Mouse (Mus musculus): ENCODE measurements around the gene Fasn. TPM values are rescaled to one million over a fixed set of nuclear protein-coding genes. Genes with fewer than 3 reads are reported as not detected.

The Fasn gene
- polyA plus RNA-seq, 1 experiment, result 199 TPM

- H3K79me3 ChIP-seq (ENCODE audit: low read depth), result no peaks in the 10 kb centered on the region
- TF ChIP-seq MAX (IDR thresholded peaks at IDR 0.05) (peak; percentile 52), MYOD1 (IDR thresholded peaks at IDR 0.05; ENCODE audit: control insufficient read depth, insufficient read length, low read depth) (no peak), MYOG (IDR thresholded peaks at IDR 0.05; ENCODE audit: control insufficient read depth, extremely low read depth, insufficient read length) (no peak)
- H3K4me3 ChIP-seq (ENCODE audit: insufficient read depth, poor library complexity, severe bottlenecking), result no peak overlapping the region
- H3ac ChIP-seq (ENCODE audit: control insufficient read depth, insufficient read length, low read depth), result no peak overlapping the region
- no peaks in the 10 kb centered on the region for H3K27me3 ChIP-seq (ENCODE audit: control insufficient read depth, insufficient read depth, insufficient read length)
- H3K36me3 ChIP-seq (ENCODE audit: control insufficient read depth, insufficient read depth), result no peaks in the 10 kb centered on the region
- H3K79me2 ChIP-seq (ENCODE audit: control insufficient read depth, insufficient read depth), result no peaks in the 10 kb centered on the region
Observed at GRCm38 (mm10) chr11:120761811-120762671, 62.3 kb downstream of the Fasn start.

GRCm38 (mm10) chr11:120760236-120760635 lies 64.1 kb downstream of the Fasn start:
- Histone ChIP-seq H3K36me3 (ENCODE audit: control insufficient read depth, insufficient read depth) (no peaks in the 10 kb centered on the region), H3K4me3 (ENCODE audit: insufficient read depth, poor library complexity, severe bottlenecking) (no peak overlapping the region), H3K27me3 (ENCODE audit: control insufficient read depth, insufficient read depth, insufficient read length) (no peaks in the 10 kb centered on the region), H3K79me3 (ENCODE audit: low read depth) (no peaks in the 10 kb centered on the region), H3K79me2 (ENCODE audit: control insufficient read depth, insufficient read depth) (no peaks in the 10 kb centered on the region), H3ac (ENCODE audit: control insufficient read depth, insufficient read length, low read depth) (no peak overlapping the region)
- TF ChIP-seq MYOG (IDR thresholded peaks at IDR 0.05; ENCODE audit: control insufficient read depth, extremely low read depth, insufficient read length) (no peak), CTCF (IDR thresholded peaks at IDR 0.05; ENCODE audit: control insufficient read depth, insufficient read depth, insufficient read length) (no peak), FOSL1 (IDR thresholded peaks at IDR 0.05; ENCODE audit: insufficient read depth, low read length, poor library complexity, severe bottlenecking) (no peak), MYOD1 (IDR thresholded peaks at IDR 0.05; ENCODE audit: control insufficient read depth, insufficient read length, low read depth) (no peak), CEBPB (IDR thresholded peaks at IDR 0.05; ENCODE audit: low read depth) (no peak), MAX (IDR thresholded peaks at IDR 0.05) (no peak), USF1 (IDR thresholded peaks at IDR 0.05; ENCODE audit: low read depth) (no peak)

Other genes with a start within 250 kb of the Fasn start
- 1,072 TPM for gene Arhgdia, start 242.9 kb downstream of the Fasn start, polyA plus RNA-seq (2012; fragmentation: generic; extraction: Trizol)
- gene Alyref, start 226.2 kb downstream of the Fasn start, polyA plus RNA-seq (2012; fragmentation: generic; extraction: Trizol), result 218 TPM
- 254 TPM for gene Anapc11, start 226.1 kb downstream of the Fasn start, polyA plus RNA-seq (2012; fragmentation: generic; extraction: Trizol)
- gene Npb, start 216.1 kb downstream of the Fasn start, polyA plus RNA-seq (2012; fragmentation: generic; extraction: Trizol), result not detected
- gene Pcyt2, start 206.6 kb downstream of the Fasn start, polyA plus RNA-seq (2012; fragmentation: generic; extraction: Trizol), result 51.5 TPM
- gene Sirt7, start 199.3 kb downstream of the Fasn start, polyA plus RNA-seq (2012; fragmentation: generic; extraction: Trizol), result 21.9 TPM
- gene Mafg, start 190.9 kb downstream of the Fasn start, polyA plus RNA-seq (2012; fragmentation: generic; extraction: Trizol), result 33.3 TPM
- gene Pycr1, start 180.8 kb downstream of the Fasn start, polyA plus RNA-seq (2012; fragmentation: generic; extraction: Trizol), result 16.1 TPM
- gene Myadml2, start 176.4 kb downstream of the Fasn start, polyA plus RNA-seq (2012; fragmentation: generic; extraction: Trizol), result not detected
- 0.43 TPM for gene Notum, start 163.4 kb downstream of the Fasn start, polyA plus RNA-seq (2012; fragmentation: generic; extraction: Trizol)
- gene Aspscr1, start 151.6 kb downstream of the Fasn start, polyA plus RNA-seq (2012; fragmentation: generic; extraction: Trizol), result 66.0 TPM
- gene Cenpx, start 110.8 kb downstream of the Fasn start, polyA plus RNA-seq (2012; fragmentation: generic; extraction: Trizol), result 57.6 TPM
- 13.5 TPM for gene Lrrc45, start 110.6 kb downstream of the Fasn start, polyA plus RNA-seq (2012; fragmentation: generic; extraction: Trizol)
- 2.5 TPM for gene Rac3, start 103.1 kb downstream of the Fasn start, polyA plus RNA-seq (2012; fragmentation: generic; extraction: Trizol)
- 15.4 TPM for gene Dcxr, start 97.3 kb downstream of the Fasn start, polyA plus RNA-seq (2012; fragmentation: generic; extraction: Trizol)
- gene Cbr2, start 92.4 kb downstream of the Fasn start, polyA plus RNA-seq (2012; fragmentation: generic; extraction: Trizol), result 51.7 TPM
- gene Hmga1b, start 61.8 kb downstream of the Fasn start, polyA plus RNA-seq (2012; fragmentation: generic; extraction: Trizol), result 774 TPM
- 17.6 TPM for gene Rfng, start 40.3 kb downstream of the Fasn start, polyA plus RNA-seq (2012; fragmentation: generic; extraction: Trizol)
- 187 TPM for gene Gps1, start 40.3 kb downstream of the Fasn start, polyA plus RNA-seq (2012; fragmentation: generic; extraction: Trizol)
- gene Dus1l, start 28.1 kb downstream of the Fasn start, polyA plus RNA-seq (2012; fragmentation: generic; extraction: Trizol), result 64.7 TPM
- 1.1 TPM for gene Ccdc57, start 108.3 kb upstream of the Fasn start, polyA plus RNA-seq (2012; fragmentation: generic; extraction: Trizol)
- 0.89 TPM for gene Slc16a3, start 123.9 kb upstream of the Fasn start, polyA plus RNA-seq (2012; fragmentation: generic; extraction: Trizol)
- 79.2 TPM for gene Csnk1d, start 166.8 kb upstream of the Fasn start, polyA plus RNA-seq (2012; fragmentation: generic; extraction: Trizol)
- not detected for gene Cd7, start 214.9 kb upstream of the Fasn start, polyA plus RNA-seq (2012; fragmentation: generic; extraction: Trizol)
- gene Sectm1b, start 239.0 kb upstream of the Fasn start, polyA plus RNA-seq (2012; fragmentation: generic; extraction: Trizol), result not detected

All from C2C12 (cell line).